Comparison of ENCODE assay signal across 11 mouse cellular contexts in the genomic region with DNA sequence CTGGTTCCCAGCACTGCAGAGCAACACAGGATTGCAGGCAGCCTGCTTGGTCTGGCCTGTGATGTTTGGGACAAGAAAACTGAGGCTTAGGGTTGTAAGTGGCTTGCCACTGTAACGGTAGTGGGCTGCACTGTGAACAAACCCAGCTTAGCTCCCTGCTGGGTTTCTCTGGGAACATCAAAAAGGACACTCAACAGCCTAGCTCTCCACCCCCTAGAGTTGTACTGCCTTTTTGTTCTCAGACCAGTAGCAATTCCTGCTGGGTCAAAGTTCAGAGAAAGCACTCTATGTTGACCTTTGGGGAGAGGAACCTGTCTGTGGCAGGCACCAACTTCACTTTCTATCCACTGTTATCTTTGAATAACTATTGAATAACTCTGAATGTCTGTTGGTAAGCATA. TPM values are rescaled to one million over a fixed set of nuclear protein-coding genes. Genes with fewer than 3 reads are reported as not detected.
DNase-seq lines count a peak whose midpoint lies in the region; ATAC-seq and TF ChIP-seq lines count a peak whose summit lies in the region.
"Had no signal": no experiment of that assay in that cellular context is flagged by ENCODE, and none has a peak within 500 bp of the region (broad histone marks: within the 10 kb centered on the region; RNA-seq: fewer than 3 reads in every experiment).

No protein-coding gene starts in this region.

- H3K9ac ChIP-seq in heart, embryonic 11.5 days (ENCODE audit: low read depth, low read length): no peak overlapping the region
- H3K9ac ChIP-seq in hindbrain, embryonic 15.5 days: peak overlapping the region; percentile 88
- peak overlapping the region; percentile 86 for H3K9ac ChIP-seq in midbrain, postnatal 0 days (replicated peaks; ENCODE audit: low read length, poor library complexity, severe bottlenecking)

- no peak overlapping the region for H3K4me3 ChIP-seq in heart, embryonic 11.5 days (ENCODE audit: low read depth, low read length)
- peak overlapping the region; percentile 91 for H3K4me3 ChIP-seq in hindbrain, embryonic 15.5 days
- peak overlapping the region; percentile 85 for H3K4me3 ChIP-seq in midbrain, postnatal 0 days (ENCODE audit: low read depth, low read length)

- H3K4me2 ChIP-seq in heart, embryonic 11.5 days: peak overlapping the region; percentile 95; the same call in 1 of the 2 replicates
- peak overlapping the region; percentile 72 for H3K4me2 ChIP-seq in hindbrain, embryonic 15.5 days
- H3K4me2 ChIP-seq in midbrain, postnatal 0 days (ENCODE audit: low read depth, low read length, poor library complexity, severe bottlenecking): peak overlapping the region; percentile 79

- H3K27me3 ChIP-seq in heart, embryonic 11.5 days (ENCODE audit: control insufficient read depth, insufficient read depth, low read length): peaks cover 12% of the 10 kb centered on the region
- H3K27me3 ChIP-seq in hindbrain, embryonic 15.5 days: no peaks in the 10 kb centered on the region
- H3K27me3 ChIP-seq in midbrain, postnatal 0 days (ENCODE audit: insufficient read depth, low read length): no peaks in the 10 kb centered on the region

- H3K9me3 ChIP-seq in heart, embryonic 11.5 days (replicated peaks; ENCODE audit: control insufficient read depth, low read length): no peaks in the 10 kb centered on the region
- H3K9me3 ChIP-seq in hindbrain, embryonic 15.5 days: no peaks in the 10 kb centered on the region
- no peaks in the 10 kb centered on the region for H3K9me3 ChIP-seq in midbrain, postnatal 0 days (ENCODE audit: low read length)

- ATAC-seq in heart, embryonic 11.5 days (replicated peaks; ENCODE audit: insufficient number of reproducible peaks, low FRiP score, low TSS enrichment): no peak
- no peak for ATAC-seq in hindbrain, embryonic 15.5 days (ENCODE audit: low FRiP score, low read depth)
- ATAC-seq in midbrain, postnatal 0 days (ENCODE audit: low FRiP score): no peak

- H3K27ac ChIP-seq in heart, embryonic 11.5 days (ENCODE audit: low read depth, low read length): 0 out of 2 replicates have a peak overlapping the region, but pooled peaks have one; percentile 5
- peak overlapping the region; percentile 65 for H3K27ac ChIP-seq in hindbrain, embryonic 15.5 days (replicated peaks)
- H3K27ac ChIP-seq in midbrain, postnatal 0 days (ENCODE audit: low read depth, low read length): peak overlapping the region; percentile 94

- 13% methylated on average over 1 of the region's 1 CpGs for WGBS in heart, embryonic 11.5 days (ENCODE audit: insufficient replicate concordance)
- 6% methylated on average over 1 of the region's 1 CpGs for WGBS in hindbrain, embryonic 15.5 days
- WGBS in midbrain, postnatal 0 days: 4% methylated on average over 1 of the region's 1 CpGs

- peaks cover 12% of the 10 kb centered on the region; the same call in 1 of the 2 replicates for H3K4me1 ChIP-seq in heart, embryonic 11.5 days (ENCODE audit: control insufficient read depth, insufficient read depth, low read length)
- H3K4me1 ChIP-seq in hindbrain, embryonic 15.5 days (replicated peaks): peaks cover 38% of the 10 kb centered on the region
- H3K4me1 ChIP-seq in midbrain, postnatal 0 days (ENCODE audit: insufficient read depth, low read length): peaks cover 10% of the 10 kb centered on the region; the same call in 1 of the 2 replicates

- intact Hi-C loops in heart, postnatal 25 days (cut with DNase I): no loop called here

- TF ChIP-seq CTCF in midbrain, postnatal 0 days (IDR thresholded peaks at IDR 0.05): no peak

- H3K36me3 ChIP-seq in heart, embryonic 11.5 days (ENCODE audit: control insufficient read depth, insufficient read depth, low read length): no peaks in the 10 kb centered on the region
- no peaks in the 10 kb centered on the region for H3K36me3 ChIP-seq in hindbrain, embryonic 15.5 days
- no peaks in the 10 kb centered on the region for H3K36me3 ChIP-seq in midbrain, postnatal 0 days (ENCODE audit: insufficient read depth, low read length)

- no peak for DNase-seq in heart, postnatal 25 days (ENCODE audit: low spot score)
- peak; percentile 83 for DNase-seq in WW6 (ENCODE audit: low read depth, low spot score)
- DNase-seq in midbrain, postnatal 0 days (ENCODE audit: low spot score): no peak
- no peak for DNase-seq in cerebellum, adult 11-12 months
- DNase-seq in natural killer cell, adult 2 months (ENCODE audit: low spot score in 2 of 2): no peak
- DNase-seq in adrenal gland, postnatal 10 days: no peak
- DNase-seq: cerebellum, adult 9-10 months; heart, postnatal 4 days had no signal

RNA-seq across cellular contexts. Expression of a gene that starts 2.0 kb away (rescaled TPM):
- polyA plus RNA-seq in heart, embryonic 11.5 days (2014; fragmentation: Nextera tagmentation; extraction: Ambion mirVana): 2.9 and 3.0 TPM in 2 replicates
- total RNA-seq in heart, postnatal 25 days (2021): under 1 TPM; 0.10 to 0.20 TPM
- polyA plus RNA-seq in hindbrain, embryonic 15.5 days (2015; fragmentation: Nextera tagmentation; extraction: Ambion mirVana): 38.3 and 39.5 TPM in 2 replicates
- 35.7 and 44.1 TPM in 2 replicates for total RNA-seq in midbrain, postnatal 0 days (2014; rRNA removed)
- 28.0 and 28.2 TPM in 2 replicates for polyA plus RNA-seq in midbrain, postnatal 0 days (2015; fragmentation: Nextera tagmentation; extraction: Ambion mirVana)
- total RNA-seq in adrenal gland, postnatal 10 days (2021): 1 to 10 TPM; 2.0 to 2.5 TPM
- total RNA-seq: megakaryocyte, adult 5-6 weeks had no signal

RNA-seq across cellular contexts. Expression of a gene that starts 16.1 kb away (rescaled TPM):
- 22.8 and 27.7 TPM in 2 replicates for polyA plus RNA-seq in heart, embryonic 11.5 days (2014; fragmentation: Nextera tagmentation; extraction: Ambion mirVana)
- 1 to 10 TPM; 1.7 to 3.0 TPM for total RNA-seq in heart, postnatal 25 days (2021)
- polyA plus RNA-seq in hindbrain, embryonic 15.5 days (2015; fragmentation: Nextera tagmentation; extraction: Ambion mirVana): 6.9 and 10.6 TPM in 2 replicates
- 4.2 and 17.6 TPM in 2 replicates for total RNA-seq in midbrain, postnatal 0 days (2014; rRNA removed)
- polyA plus RNA-seq in midbrain, postnatal 0 days (2015; fragmentation: Nextera tagmentation; extraction: Ambion mirVana): 3.0 and 3.3 TPM in 2 replicates
- total RNA-seq in adrenal gland, postnatal 10 days (2021): 10 to 100 TPM in 1 of 2 experiments, 1 to 10 TPM in 1; 7.7 to 10.6 TPM

RNA-seq across cellular contexts. Expression of a gene that starts 39.1 kb away (rescaled TPM):
- polyA plus RNA-seq in heart, embryonic 11.5 days (2014; fragmentation: Nextera tagmentation; extraction: Ambion mirVana): 148 and 165 TPM in 2 replicates
- 100 to 1,000 TPM; 113 to 157 TPM for total RNA-seq in heart, postnatal 25 days (2021)
- polyA plus RNA-seq in hindbrain, embryonic 15.5 days (2015; fragmentation: Nextera tagmentation; extraction: Ambion mirVana): 332 and 377 TPM in 2 replicates
- 538 and 541 TPM in 2 replicates for total RNA-seq in midbrain, postnatal 0 days (2014; rRNA removed)
- polyA plus RNA-seq in midbrain, postnatal 0 days (2015; fragmentation: Nextera tagmentation; extraction: Ambion mirVana): 413 and 416 TPM in 2 replicates
- 100 to 1,000 TPM; 177 TPM for total RNA-seq in adrenal gland, postnatal 10 days (2021)

Comparison
In these comparisons a context has a peak if more than half of its experiments do, and no peak if none do; other contexts are left out.
1. H3K27ac ChIP-seq: peak in every context shown above with its lines; median percentile 94 in midbrain, postnatal 0 days; 65 in hindbrain, embryonic 15.5 days; 5 in heart, embryonic 11.5 days.
2. RNA of a gene that starts 2.0 kb away (total RNA-seq): 35.7 to 44.1 TPM in midbrain, postnatal 0 days; 2.0 to 2.5 TPM in adrenal gland, postnatal 10 days and 0.10 to 0.20 TPM in heart, postnatal 25 days; every median in the first group is over 10 times any median in the second.
3. Peak in every context shown above with its lines, with median percentiles within 50 percentile points of each other: H3K4me2 ChIP-seq.